Mouse (Mus musculus): ENCODE measurements around the gene Eaf2. TPM values are rescaled to one million over a fixed set of nuclear protein-coding genes. Genes with fewer than 3 reads are reported as not detected.

Eaf2 gene
- polyA plus RNA-seq, 1 experiment from 2014 or later = 0.27 TPM

DNA sequence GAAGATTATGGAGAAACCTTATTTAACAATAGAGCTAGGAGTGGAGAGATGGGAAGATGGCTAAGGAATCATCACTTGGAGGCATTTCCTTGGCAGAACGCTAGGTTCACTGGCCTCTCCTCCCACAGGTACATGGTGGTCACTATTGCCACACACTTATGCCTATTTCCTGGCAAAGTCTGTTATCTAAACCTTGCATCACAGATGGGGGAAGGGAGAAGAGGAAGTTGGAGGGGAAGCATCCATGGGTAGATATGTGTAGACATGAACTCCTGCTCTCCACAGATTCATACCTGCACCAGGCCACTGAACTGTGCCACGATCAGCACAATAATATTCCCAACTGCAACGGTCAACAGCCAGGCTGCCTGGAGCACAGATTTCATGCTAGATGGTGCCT is 122.8 kb downstream of the Eaf2 start:
- ATAC-seq (ENCODE audit: low FRiP score) = no peak

DNA sequence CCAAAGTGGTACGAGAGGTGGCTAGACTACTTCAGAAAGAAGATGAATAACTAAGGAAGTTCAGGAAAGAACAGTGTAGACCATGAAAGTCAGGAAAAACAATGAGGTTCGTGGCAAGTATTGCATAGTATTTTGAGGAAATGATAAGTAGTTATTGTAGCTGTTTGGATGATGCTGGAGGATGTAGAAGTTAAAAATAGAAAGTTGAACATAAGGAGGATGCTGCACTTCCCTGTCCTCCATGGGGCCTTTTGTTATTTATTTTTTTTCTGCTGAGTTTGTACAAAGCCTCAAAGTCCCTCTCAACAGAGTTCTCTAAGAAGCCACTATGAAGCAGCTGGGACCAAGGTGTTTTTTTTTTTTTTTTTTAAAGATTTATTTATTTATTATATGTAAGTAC is 127.0 kb downstream of the Eaf2 start:
- no peak overlapping the region for H3K4me2 ChIP-seq (replicated peaks)
- no peaks in the 10 kb centered on the region for H3K36me3 ChIP-seq (replicated peaks; ENCODE audit: control insufficient read depth, insufficient read depth)
- ATAC-seq (ENCODE audit: low FRiP score) = no peak
- H3K9ac ChIP-seq = no peak overlapping the region
- H3K9me3 ChIP-seq (ENCODE audit: control insufficient read depth, low read length) = no peaks in the 10 kb centered on the region
- H3K27me3 ChIP-seq (ENCODE audit: control insufficient read depth, insufficient read depth, low read length) = no peaks in the 10 kb centered on the region
- DNase-seq (ENCODE audit: low spot score) = no peak
- H3K27ac ChIP-seq = no peak overlapping the region
- H3K4me1 ChIP-seq (replicated peaks; ENCODE audit: control insufficient read depth, insufficient read depth, low read length) = no peaks in the 10 kb centered on the region
- no peak overlapping the region for H3K4me3 ChIP-seq (replicated peaks; ENCODE audit: low read length)
- 73% methylated on average over 2 of the region's 2 CpGs for WGBS

More for the DNA sequence above, 122.8 kb downstream of the Eaf2 start:
- DNase-seq (ENCODE audit: low spot score) = no peak
- Histone ChIP-seq H3K4me3 (replicated peaks; ENCODE audit: low read length) (no peak overlapping the region), H3K4me2 (replicated peaks) (no peak overlapping the region), H3K36me3 (replicated peaks; ENCODE audit: control insufficient read depth, insufficient read depth) (no peaks in the 10 kb centered on the region), H3K9ac (no peak overlapping the region), H3K27me3 (ENCODE audit: control insufficient read depth, insufficient read depth, low read length) (no peaks in the 10 kb centered on the region), H3K4me1 (replicated peaks; ENCODE audit: control insufficient read depth, insufficient read depth, low read length) (no peaks in the 10 kb centered on the region), H3K27ac (no peak overlapping the region), H3K9me3 (ENCODE audit: control insufficient read depth, low read length) (no peaks in the 10 kb centered on the region)
- 90% methylated on average over 3 of the region's 3 CpGs for WGBS

DNA sequence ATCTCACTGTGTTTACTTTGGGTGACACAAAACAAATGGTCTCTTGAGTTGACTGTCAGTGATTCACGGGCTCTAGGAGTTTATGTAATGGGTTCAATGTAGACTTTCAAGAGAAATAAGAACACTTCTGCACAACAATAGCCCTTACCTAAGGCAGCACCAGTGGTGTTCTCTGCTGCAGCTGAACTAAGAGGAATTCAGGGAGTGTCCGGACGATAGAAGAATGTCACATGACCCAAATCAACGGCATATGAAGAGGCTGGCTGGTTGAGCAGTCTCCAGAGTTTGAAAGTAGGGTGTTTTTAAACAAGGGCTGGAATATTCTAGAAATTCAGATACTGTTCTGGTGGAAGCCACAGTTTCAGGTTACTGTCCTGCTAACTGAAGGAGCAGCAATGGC is 127.7 kb downstream of the Eaf2 start:
- Histone ChIP-seq H3K4me3 (replicated peaks; ENCODE audit: low read length) (no peak overlapping the region), H3K9ac (no peak overlapping the region), H3K27me3 (ENCODE audit: control insufficient read depth, insufficient read depth, low read length) (no peaks in the 10 kb centered on the region), H3K4me1 (replicated peaks; ENCODE audit: control insufficient read depth, insufficient read depth, low read length) (no peaks in the 10 kb centered on the region), H3K36me3 (replicated peaks; ENCODE audit: control insufficient read depth, insufficient read depth) (no peaks in the 10 kb centered on the region), H3K4me2 (replicated peaks) (no peak overlapping the region), H3K9me3 (ENCODE audit: control insufficient read depth, low read length) (no peaks in the 10 kb centered on the region), H3K27ac (no peak overlapping the region)
- ATAC-seq (ENCODE audit: low FRiP score) (no peak), DNase-seq (ENCODE audit: low spot score) (no peak)
- 84% methylated on average over 4 of the region's 4 CpGs for WGBS

DNA sequence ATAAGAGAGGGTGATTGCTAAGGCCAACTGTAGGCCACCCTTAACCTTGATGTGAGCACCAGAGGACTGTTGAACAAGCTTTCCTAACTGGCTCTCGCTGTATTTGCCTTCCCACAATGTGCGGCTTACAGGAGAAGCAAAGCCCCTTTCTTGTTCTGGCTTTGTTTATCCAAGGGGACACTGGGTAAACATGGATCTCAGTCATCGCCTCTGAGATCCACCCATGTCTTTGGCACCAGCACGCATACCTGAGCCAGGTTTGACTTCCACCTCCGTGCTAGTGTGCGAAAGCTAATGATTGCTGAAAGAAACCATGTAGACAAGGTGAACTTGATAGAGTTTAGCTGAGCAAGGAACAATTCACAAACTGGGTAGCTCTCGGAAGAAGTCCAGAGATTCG is 131.2 kb downstream of the Eaf2 start:
- H3K27ac ChIP-seq = no peak overlapping the region
- WGBS = 91% methylated on average over 8 of the region's 8 CpGs
- no peaks in the 10 kb centered on the region for H3K27me3 ChIP-seq (ENCODE audit: control insufficient read depth, insufficient read depth, low read length)
- no peak overlapping the region for H3K4me3 ChIP-seq (replicated peaks; ENCODE audit: low read length)
- DNase-seq (ENCODE audit: low spot score) (no peak), ATAC-seq (ENCODE audit: low FRiP score) (no peak)
- H3K4me2 ChIP-seq (replicated peaks) = no peak overlapping the region
- H3K4me1 ChIP-seq (replicated peaks; ENCODE audit: control insufficient read depth, insufficient read depth, low read length) = no peaks in the 10 kb centered on the region
- no peak overlapping the region for H3K9ac ChIP-seq
- no peaks in the 10 kb centered on the region for H3K36me3 ChIP-seq (replicated peaks; ENCODE audit: control insufficient read depth, insufficient read depth)
- no peaks in the 10 kb centered on the region for H3K9me3 ChIP-seq (ENCODE audit: control insufficient read depth, low read length)

Small RNA genes within 50 kb of the gene (microRNA-seq; reads per million reads assigned to microRNA genes)
- gene Gm22617 = not detected

Other genes with a start within 250 kb of the Eaf2 start
- 2.0 and 3.1 TPM in 2 replicates for gene Cd86, start 208.9 kb downstream of the Eaf2 start, polyA plus RNA-seq (2014; fragmentation: Nextera tagmentation; extraction: Ambion mirVana)
- 0.19 and 0.48 TPM in 2 replicates for gene Ildr1, start 181.0 kb downstream of the Eaf2 start, polyA plus RNA-seq (2014; fragmentation: Nextera tagmentation; extraction: Ambion mirVana)
- 14.9 and 16.3 TPM in 2 replicates for gene Slc15a2, start 90.0 kb downstream of the Eaf2 start, polyA plus RNA-seq (2014; fragmentation: Nextera tagmentation; extraction: Ambion mirVana)
- gene Iqcb1, start 46.6 kb downstream of the Eaf2 start, polyA plus RNA-seq (2014; fragmentation: Nextera tagmentation; extraction: Ambion mirVana) = 61.5 and 62.4 TPM in 2 replicates
- 63.0 and 86.1 TPM in 2 replicates for gene Golgb1, start 137 bp upstream of the Eaf2 start, polyA plus RNA-seq (2014; fragmentation: Nextera tagmentation; extraction: Ambion mirVana)
- 0.73 and 0.99 TPM in 2 replicates for gene Hcls1, start 60.0 kb upstream of the Eaf2 start, polyA plus RNA-seq (2014; fragmentation: Nextera tagmentation; extraction: Ambion mirVana)
- gene Fbxo40, start 115.5 kb upstream of the Eaf2 start, polyA plus RNA-seq (2014; fragmentation: Nextera tagmentation; extraction: Ambion mirVana) = 0.09 TPM in 1 of 2 replicates, not detected in the other
- 2.6 and 2.7 TPM in 2 replicates for gene Polq, start 136.8 kb upstream of the Eaf2 start, polyA plus RNA-seq (2014; fragmentation: Nextera tagmentation; extraction: Ambion mirVana)